Mouse (Mus musculus): ENCODE results near the gene Kcnk13.
"Not testable (repeated sequence)": the region's sequence is repeated elsewhere in the genome, so short reads cannot be mapped to it uniquely, and the experiment has no call there.

The Kcnk13 gene

GRCm38 (mm10) chr12:99965203-99966115 lies 1.2 kb downstream of the Kcnk13 start:
- DNase-seq (ENCODE audit: low spot score): no peak

GRCm38 (mm10) chr12:99966116-99966770 lies 1.9 kb downstream of the Kcnk13 start:
- no peak for DNase-seq (ENCODE audit: low spot score)

GRCm38 (mm10) chr12:99966881-99967363 lies 2.6 kb downstream of the Kcnk13 start:
- DNase-seq (ENCODE audit: low spot score): no peak

GRCm38 (mm10) chr12:99969906-99970305 lies 5.6 kb downstream of the Kcnk13 start:
- no peak for DNase-seq (ENCODE audit: low spot score)

DNA sequence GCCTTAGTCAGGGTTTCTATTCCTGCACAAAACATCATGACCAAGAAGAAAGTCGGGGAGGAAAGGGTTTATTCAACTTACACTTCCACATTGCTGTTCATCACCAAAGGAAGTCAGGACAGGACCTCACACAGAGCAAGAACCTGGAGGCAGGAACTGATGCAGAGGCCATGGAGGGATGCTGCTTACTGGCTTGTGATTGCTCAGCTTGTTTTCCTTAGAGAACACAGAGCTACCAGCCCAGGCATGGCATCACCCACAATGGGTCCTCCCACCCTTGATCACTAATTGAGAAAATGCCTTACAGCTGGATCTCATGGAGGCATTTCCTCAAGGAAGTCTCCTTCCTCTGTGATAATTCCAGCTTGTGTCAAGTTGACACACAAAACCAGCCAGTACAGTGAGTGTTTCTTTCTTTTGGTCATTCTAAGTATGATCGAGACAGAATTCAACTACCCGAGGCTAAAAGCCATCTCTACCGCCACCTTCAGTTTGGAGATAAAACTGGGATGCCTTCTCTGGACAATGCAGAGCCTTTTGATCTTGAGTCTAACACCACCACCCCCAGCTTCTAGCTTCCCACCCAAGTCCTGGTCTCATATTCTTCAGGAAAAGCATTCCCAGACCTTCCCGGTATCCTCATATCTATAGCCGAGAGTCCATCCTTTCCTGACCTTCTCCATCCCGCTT lies 7.1 kb downstream of the Kcnk13 start:
- DNase-seq (ENCODE audit: low spot score): not testable (repeated sequence)

DNA sequence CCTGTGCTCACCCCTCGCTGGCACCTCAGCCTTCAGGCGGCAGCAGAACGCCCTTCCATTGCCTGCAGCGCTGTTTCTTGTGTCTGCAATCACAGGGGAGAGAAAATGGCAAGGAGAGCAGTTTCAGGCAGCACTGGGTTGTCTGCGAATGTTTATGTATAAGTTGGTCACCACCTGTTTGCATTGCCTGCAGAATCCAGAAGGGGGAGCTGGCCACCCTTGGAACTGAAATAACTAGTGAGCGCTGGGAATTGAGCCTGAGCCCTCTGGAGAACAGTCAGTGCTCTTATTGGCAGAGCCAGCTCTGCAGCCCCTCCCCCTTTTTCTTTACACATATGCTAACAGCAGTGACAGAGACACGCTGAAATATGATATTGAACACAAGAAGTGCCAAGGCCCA lies 8.5 kb downstream of the Kcnk13 start:
- no peak for DNase-seq (ENCODE audit: low spot score)

DNA sequence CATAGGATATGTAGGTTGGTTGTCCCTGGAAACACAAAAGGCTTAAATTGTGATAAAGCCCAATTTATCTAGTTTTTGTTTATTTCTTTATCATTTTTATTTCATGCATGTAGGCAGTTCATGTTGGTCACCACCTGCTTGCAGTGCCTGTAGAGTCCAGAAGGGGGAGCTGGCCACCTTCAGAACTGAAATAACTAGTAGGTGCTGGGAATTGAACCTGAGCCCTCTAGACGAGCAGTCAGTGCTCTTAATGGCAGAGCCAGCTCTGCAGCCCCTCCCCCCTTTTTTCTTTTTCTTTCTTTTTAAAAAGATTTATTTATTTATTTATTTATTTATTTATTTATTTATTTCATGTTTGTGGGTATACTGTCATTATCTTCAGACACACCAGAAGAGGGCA lies 9.4 kb downstream of the Kcnk13 start:
- no peak for DNase-seq (ENCODE audit: low spot score)

DNA sequence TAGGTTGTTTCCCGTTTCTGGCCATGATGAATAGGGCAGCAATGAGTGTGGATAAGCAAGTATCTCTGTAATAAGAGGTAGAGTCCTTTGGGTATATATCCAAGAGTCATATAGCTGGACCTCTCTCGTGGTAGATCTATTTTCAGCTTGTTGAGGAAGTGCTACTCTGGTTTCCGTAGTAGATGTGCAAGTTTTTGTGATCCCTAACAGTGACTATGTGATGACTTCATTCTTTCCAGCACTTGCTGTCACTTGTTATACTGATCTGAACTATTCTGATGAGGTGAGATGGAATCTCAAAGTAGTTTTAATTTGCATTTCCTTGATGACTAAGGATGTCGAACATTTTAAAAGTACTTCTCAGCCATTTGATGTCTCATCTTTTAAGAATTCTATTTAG lies 15.2 kb downstream of the Kcnk13 start:
- no peak for DNase-seq (ENCODE audit: low spot score)

DNA sequence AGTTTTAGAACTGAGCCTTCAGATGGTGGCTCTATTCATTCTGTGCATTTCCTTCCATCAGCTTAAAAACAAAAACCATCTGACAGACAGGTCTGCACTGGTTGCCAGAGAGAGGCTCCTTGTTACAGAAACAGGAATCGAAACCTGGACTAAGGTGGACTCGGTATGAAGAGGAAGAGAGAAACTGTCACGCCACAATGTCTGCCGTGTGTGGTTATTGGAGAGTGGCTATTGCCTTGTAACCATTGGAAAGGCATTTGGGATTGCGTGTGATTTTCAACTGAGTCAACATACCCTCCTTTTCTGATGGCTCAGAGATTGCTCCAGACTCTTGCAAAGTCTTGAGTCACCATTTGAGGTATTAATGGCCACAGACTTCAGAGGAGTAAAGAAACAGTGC lies 22.5 kb downstream of the Kcnk13 start:
- DNase-seq (ENCODE audit: low spot score): no peak

DNA sequence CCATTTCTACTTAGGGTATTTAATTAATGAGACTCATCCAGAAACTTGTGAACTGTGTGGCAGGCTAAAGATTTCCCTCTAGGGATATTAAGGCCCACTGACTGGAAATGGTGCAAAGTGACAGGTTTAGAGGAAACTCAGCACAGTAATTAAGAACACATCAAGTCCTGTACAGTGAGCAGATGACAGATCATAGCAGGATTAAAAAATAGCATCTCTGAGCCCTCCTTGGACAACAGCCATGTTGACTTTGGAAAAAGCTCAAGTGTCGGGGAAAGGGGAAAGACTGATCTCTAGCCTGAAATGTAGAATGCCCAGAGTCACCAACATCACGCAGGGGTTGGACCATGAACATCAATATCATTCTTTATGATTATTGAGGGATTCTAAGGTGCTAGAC lies 23.8 kb downstream of the Kcnk13 start:
- DNase-seq (ENCODE audit: low spot score): no peak

DNA sequence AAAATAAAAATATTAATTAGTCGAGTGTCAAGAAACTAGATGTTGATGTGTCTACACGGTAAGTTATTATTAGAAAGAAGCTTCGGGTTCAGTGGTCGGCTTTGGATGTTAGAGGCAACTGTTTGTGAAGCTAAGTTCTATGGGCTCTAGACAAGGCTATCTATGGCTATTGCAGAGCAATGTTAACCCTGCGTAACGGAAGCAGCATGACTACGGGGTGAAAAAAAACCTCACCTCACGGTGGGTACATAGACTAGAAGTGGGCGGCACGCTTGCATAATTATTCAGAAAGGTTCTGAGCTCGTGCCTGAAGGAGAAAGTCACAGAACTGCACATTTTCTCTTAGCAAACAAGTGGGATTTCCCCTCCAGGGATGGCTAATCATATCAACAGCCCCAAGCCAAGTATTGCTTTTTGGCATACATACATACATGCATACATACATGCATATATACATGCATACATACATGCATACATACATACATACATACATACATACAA lies 28.1 kb downstream of the Kcnk13 start:
- DNase-seq (ENCODE audit: low spot score): no peak

- DNase-seq (ENCODE audit: low spot score): no peak
These were observed 29.0 kb downstream of the Kcnk13 start for GRCm38 (mm10) chr12:99993146-99993890.

DNA sequence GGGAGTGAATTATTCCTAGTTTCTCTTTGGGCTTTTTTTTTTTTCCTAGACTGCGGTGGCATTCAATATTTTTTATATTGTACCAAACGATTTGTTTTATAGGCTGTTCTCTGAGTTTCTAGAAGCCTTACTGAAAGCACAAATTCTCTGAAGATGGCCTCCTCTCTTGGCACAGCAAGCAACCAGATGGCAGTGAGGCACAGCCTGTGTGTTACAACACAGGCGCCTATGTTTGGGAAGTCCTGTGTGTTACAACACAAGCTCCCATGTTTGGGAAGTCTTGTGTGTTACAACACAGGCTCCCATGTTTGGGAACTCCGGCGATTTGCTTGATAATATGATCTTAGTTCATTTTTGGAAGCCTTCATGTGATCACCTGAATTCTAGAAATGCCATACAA lies 31.7 kb downstream of the Kcnk13 start:
- DNase-seq (ENCODE audit: low spot score): no peak

DNA sequence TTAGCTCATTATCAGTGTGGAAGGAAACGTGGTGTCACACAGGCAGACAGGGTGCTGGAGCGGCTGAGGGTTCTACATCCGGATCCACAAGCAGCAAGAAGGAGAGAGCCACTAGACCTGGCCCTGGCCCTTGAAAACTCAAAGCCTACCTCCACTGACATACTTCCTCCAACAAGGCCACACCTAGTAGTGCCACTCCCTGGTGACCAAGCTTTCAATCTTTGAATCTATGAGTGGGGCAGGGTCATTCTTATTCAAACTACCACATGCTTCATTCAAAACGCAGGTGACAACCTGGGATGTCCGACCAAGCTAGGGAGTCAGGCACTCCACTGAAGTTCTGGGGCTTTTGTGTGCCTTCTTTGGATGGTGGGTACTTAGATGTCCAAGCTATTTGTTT lies 35.4 kb downstream of the Kcnk13 start:
- DNase-seq (ENCODE audit: low spot score): no peak

- no peak for DNase-seq (ENCODE audit: low spot score)
These were observed 36.1 kb downstream of the Kcnk13 start for GRCm38 (mm10) chr12:100000381-100000780.

GRCm38 (mm10) chr12:100001246-100001645 lies 36.9 kb downstream of the Kcnk13 start:
- no peak for DNase-seq (ENCODE audit: low spot score)

DNA sequence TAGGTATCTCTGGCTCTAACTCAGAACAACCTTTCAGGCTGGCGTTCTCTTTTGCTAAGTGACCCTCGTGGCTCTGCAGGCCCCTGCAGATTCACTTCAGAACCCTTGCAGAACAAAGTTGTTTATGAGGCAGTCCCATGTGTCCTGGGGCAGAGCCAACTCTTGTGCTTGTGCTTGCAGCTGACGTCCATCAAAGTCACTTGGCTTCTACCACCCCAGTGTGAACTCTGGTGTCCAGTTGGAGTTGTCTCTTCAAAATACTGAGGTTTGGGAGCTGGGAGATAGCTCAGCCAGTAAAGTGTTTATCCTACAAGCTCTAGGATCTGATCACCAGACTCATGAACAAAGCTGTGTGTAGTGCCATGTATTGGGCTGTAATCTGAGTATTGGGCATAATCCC lies 37.6 kb downstream of the Kcnk13 start:
- no peak for DNase-seq (ENCODE audit: low spot score)

- no peak for DNase-seq (ENCODE audit: low spot score)
These were observed 38.8 kb downstream of the Kcnk13 start for GRCm38 (mm10) chr12:100002914-100003587.

DNA sequence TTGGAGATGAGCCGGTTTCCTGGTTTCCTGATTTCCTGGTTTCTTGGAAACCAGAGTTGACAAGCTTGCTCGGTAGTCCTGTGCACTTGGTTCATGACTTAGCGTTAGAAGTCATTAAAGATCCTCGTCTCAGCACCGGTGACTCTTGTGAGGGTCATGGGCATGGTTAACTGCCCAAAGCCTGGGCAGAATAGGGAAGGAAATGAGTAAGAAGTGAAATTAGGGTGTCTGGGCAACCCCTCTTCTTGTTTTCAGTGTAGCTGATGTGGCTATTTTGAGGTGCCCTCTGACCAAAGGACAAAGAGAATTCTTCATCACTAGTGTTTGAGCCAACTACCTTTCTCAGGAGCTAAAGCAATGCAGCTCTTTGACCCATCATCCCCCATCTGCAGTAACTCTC lies 41.0 kb downstream of the Kcnk13 start:
- DNase-seq (ENCODE audit: low spot score): no peak

DNA sequence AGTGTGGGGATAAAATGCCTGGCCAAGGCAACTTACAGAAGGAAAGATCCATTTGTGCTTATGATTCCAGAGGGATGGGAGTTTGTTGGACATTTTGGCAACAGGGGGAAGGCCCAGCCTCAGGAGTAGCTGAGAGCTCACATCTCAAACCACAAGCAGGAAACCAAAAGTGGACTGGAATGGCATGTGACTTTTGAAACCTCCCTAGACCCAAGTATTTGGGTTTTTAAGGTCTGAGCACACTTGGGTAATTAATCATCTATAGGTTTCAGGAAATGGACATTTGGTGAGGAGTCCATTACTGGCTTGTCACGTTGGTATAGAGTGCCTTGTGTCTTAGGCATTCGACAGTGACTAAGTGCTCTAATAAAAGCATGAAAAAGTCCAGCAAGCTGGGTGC lies 42.4 kb downstream of the Kcnk13 start:
- no peak for DNase-seq (ENCODE audit: low spot score)

DNA sequence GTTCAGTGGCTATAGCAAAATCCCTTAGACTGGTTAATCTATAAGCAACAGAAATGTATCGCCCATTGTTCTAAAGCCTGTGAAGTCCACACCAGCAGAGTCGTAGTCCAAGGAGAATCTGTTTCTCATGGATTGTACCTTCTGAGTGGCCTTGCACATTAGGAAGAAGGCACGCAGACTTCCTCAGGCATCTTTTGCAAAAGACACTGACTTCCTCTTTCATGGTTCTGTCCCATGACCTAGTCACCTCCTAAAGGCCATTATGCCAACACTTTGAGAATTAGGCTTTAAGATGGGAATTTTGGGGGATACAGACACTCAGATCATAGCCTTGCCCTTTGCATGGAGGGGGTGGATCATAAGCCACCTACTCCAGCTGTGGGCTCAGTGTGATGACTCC lies 48.5 kb downstream of the Kcnk13 start:
- DNase-seq (ENCODE audit: low spot score): no peak
